Mouse (Mus musculus): ENCODE results near the gene Fam89a. TPM values are rescaled to one million over a fixed set of nuclear protein-coding genes. Genes with fewer than 3 reads are reported as not detected.

The Fam89a gene
- polyA plus RNA-seq, 1 experiment from 2014 or later = 4.8 TPM

DNA sequence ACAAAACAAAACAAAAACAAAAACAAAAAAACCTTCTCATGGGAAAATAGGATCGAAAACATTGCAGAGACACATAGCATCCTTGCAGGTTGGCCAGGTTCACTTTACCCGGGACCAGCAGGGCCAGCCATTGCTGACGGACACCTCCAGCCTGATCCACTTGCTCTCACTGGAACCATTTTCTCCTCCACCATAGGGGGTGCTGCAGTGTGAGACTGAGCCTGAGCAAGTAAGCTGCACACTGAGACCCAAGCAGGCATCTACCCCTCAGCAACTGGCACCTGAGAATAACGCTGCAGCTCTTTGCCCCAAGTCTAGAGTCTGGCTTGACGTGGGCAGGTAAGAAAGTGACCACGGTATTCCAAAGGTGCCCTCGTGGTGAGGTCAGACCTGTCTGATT is 31.5 kb downstream of the Fam89a start:
- Histone ChIP-seq H3K9me3 (replicated peaks; ENCODE audit: low read length) (no peaks in the 10 kb centered on the region), H3K9ac (ENCODE audit: low read depth, low read length) (no peak overlapping the region), H3K4me3 (replicated peaks; ENCODE audit: low read depth, low read length) (no peak overlapping the region), H3K27me3 (ENCODE audit: insufficient read depth, low read length) (no peaks in the 10 kb centered on the region), H3K4me2 (ENCODE audit: low read length) (no peak overlapping the region), H3K27ac (no peak overlapping the region), H3K4me1 (replicated peaks; ENCODE audit: insufficient read depth, low read length) (peaks cover 19% of the 10 kb centered on the region), H3K36me3 (ENCODE audit: insufficient read depth, low read length) (no peaks in the 10 kb centered on the region)
- WGBS = 83% methylated on average over 7 of the region's 7 CpGs
- peak; percentile 28; the same call in 1 of the 2 replicates for TF ChIP-seq CTCF (IDR thresholded peaks at IDR 0.05; ENCODE audit: low read depth)
- no peak for DNase-seq (ENCODE audit: low spot score)
- ATAC-seq (replicated peaks; ENCODE audit: low FRiP score, low read depth) = no peak

DNA sequence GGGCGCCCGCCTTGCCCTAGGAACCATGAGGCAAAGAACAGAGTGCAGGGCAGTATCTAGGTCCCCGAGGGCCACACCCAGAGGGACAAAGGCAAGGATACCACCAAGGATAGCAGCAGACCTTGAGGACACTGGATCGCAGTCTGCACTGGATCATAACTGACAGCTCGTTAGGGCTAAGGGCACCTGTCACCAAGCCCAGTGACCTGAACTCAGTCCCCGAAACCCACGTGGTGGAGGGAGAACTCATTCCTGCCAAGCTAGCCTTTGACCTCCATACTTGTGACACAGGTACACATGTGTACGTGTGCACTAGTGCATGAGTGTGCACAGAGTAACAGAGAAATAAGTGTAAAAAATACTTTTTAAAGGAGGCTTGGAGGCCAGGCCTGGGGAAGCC is 35.9 kb downstream of the Fam89a start:
- ATAC-seq (replicated peaks; ENCODE audit: low FRiP score, low read depth) (no peak), DNase-seq (ENCODE audit: low spot score) (no peak)
- Histone ChIP-seq H3K9me3 (replicated peaks; ENCODE audit: low read length) (no peaks in the 10 kb centered on the region), H3K9ac (ENCODE audit: low read depth, low read length) (no peak overlapping the region), H3K27ac (no peak overlapping the region), H3K27me3 (ENCODE audit: insufficient read depth, low read length) (no peaks in the 10 kb centered on the region), H3K4me3 (replicated peaks; ENCODE audit: low read depth, low read length) (no peak overlapping the region), H3K36me3 (ENCODE audit: insufficient read depth, low read length) (peaks cover 18% of the 10 kb centered on the region), H3K4me1 (replicated peaks; ENCODE audit: insufficient read depth, low read length) (peaks cover 5% of the 10 kb centered on the region), H3K4me2 (ENCODE audit: low read length) (no peak overlapping the region)
- WGBS = 77% methylated on average over 8 of the region's 8 CpGs
- no peak for TF ChIP-seq CTCF (IDR thresholded peaks at IDR 0.05; ENCODE audit: low read depth)

DNA sequence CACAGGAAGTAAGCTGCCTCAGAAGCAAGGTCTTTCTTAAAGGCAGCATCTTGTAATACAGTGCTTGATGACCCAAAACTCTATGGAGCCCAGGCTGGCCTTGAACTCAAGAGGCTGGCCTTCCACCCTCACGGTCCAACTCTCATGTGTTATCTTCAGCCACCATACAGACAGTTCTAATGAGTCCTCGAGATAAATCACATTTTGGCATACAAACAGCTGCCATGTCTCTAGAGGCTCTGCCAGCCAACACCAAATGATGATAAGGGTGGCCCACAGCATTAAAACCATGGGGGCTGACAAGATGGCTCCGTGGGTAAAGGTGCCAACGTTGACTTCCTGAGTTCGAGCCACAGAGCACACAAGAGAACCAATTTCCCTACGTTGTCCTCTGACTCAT is 38.4 kb downstream of the Fam89a start:
- H3K36me3 ChIP-seq (ENCODE audit: insufficient read depth, low read length) = peaks cover 30% of the 10 kb centered on the region
- no peak for DNase-seq (ENCODE audit: low spot score)
- WGBS = 90% methylated on average over 6 of the region's 6 CpGs
- no peaks in the 10 kb centered on the region for H3K27me3 ChIP-seq (ENCODE audit: insufficient read depth, low read length)
- no peaks in the 10 kb centered on the region for H3K4me1 ChIP-seq (replicated peaks; ENCODE audit: insufficient read depth, low read length)
- no peak overlapping the region for H3K9ac ChIP-seq (ENCODE audit: low read depth, low read length)
- no peak overlapping the region for H3K4me3 ChIP-seq (replicated peaks; ENCODE audit: low read depth, low read length)
- H3K4me2 ChIP-seq (ENCODE audit: low read length) = no peak overlapping the region
- H3K27ac ChIP-seq = no peak overlapping the region
- no peak for TF ChIP-seq CTCF (IDR thresholded peaks at IDR 0.05; ENCODE audit: low read depth)
- no peaks in the 10 kb centered on the region for H3K9me3 ChIP-seq (replicated peaks; ENCODE audit: low read length)
- no peak for ATAC-seq (replicated peaks; ENCODE audit: low FRiP score, low read depth)

DNA sequence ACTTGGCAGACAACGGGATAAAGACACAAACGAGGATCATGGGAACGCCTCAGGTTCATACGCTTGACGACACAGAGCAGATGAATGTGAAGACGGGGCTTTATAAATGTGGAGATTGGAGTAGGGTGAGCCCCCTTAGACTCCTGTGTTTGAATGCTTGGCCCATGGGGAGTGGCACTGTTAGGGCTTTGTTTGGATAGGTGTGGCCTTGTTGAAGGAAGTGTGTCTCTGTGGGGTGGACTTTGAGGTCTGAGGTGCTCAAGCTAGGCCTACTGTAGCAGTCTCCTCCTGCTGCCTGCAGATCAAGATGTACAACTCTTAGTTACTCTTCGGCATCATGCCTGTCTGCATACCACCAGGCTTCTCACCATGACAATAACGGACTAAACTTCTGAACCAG is 45.8 kb downstream of the Fam89a start:
- H3K27me3 ChIP-seq (ENCODE audit: insufficient read depth, low read length) = no peaks in the 10 kb centered on the region
- WGBS = 95% methylated on average over 8 of the region's 8 CpGs
- H3K36me3 ChIP-seq (ENCODE audit: insufficient read depth, low read length) = peaks cover 32% of the 10 kb centered on the region; the same call in 1 of the 2 replicates
- no peak overlapping the region for H3K4me2 ChIP-seq (ENCODE audit: low read length)
- no peak overlapping the region for H3K9ac ChIP-seq (ENCODE audit: low read depth, low read length)
- no peak for DNase-seq (ENCODE audit: low spot score)
- no peak overlapping the region for H3K27ac ChIP-seq
- H3K4me3 ChIP-seq (replicated peaks; ENCODE audit: low read depth, low read length) = no peak overlapping the region
- H3K4me1 ChIP-seq (replicated peaks; ENCODE audit: insufficient read depth, low read length) = no peaks in the 10 kb centered on the region
- no peak for ATAC-seq (replicated peaks; ENCODE audit: low FRiP score, low read depth)
- no peaks in the 10 kb centered on the region for H3K9me3 ChIP-seq (replicated peaks; ENCODE audit: low read length)
- TF ChIP-seq CTCF (IDR thresholded peaks at IDR 0.05; ENCODE audit: low read depth) = no peak

- Histone ChIP-seq H3K27ac (no peak overlapping the region), H3K36me3 (ENCODE audit: insufficient read depth, low read length) (peaks cover 27% of the 10 kb centered on the region; the same call in 1 of the 2 replicates)
- WGBS = 82% methylated on average over 4 of the region's 4 CpGs
Measured at GRCm38 (mm10) chr8:124704376-124704775, 47.3 kb downstream of the Fam89a start.

GRCm38 (mm10) chr8:124703526-124703925 is 48.1 kb downstream of the Fam89a start:
- Histone ChIP-seq H3K4me3 (replicated peaks; ENCODE audit: low read depth, low read length) (no peak overlapping the region), H3K36me3 (ENCODE audit: insufficient read depth, low read length) (peaks cover 24% of the 10 kb centered on the region; the same call in 1 of the 2 replicates), H3K4me2 (ENCODE audit: low read length) (no peak overlapping the region), H3K4me1 (replicated peaks; ENCODE audit: insufficient read depth, low read length) (no peaks in the 10 kb centered on the region), H3K27me3 (ENCODE audit: insufficient read depth, low read length) (no peaks in the 10 kb centered on the region), H3K9me3 (replicated peaks; ENCODE audit: low read length) (no peaks in the 10 kb centered on the region), H3K27ac (no peak overlapping the region), H3K9ac (ENCODE audit: low read depth, low read length) (no peak overlapping the region)
- no peak for ATAC-seq (replicated peaks; ENCODE audit: low FRiP score, low read depth)
- TF ChIP-seq CTCF (IDR thresholded peaks at IDR 0.05; ENCODE audit: low read depth) = no peak
- no peak for DNase-seq (ENCODE audit: low spot score)
- WGBS = 61% methylated on average over 4 of the region's 4 CpGs

More at GRCm38 (mm10) chr8:124704376-124704775, 47.3 kb downstream of the Fam89a start:
- no peaks in the 10 kb centered on the region for H3K9me3 ChIP-seq (replicated peaks; ENCODE audit: low read length)
- ATAC-seq (replicated peaks; ENCODE audit: low FRiP score, low read depth) = no peak
- no peak overlapping the region for H3K4me3 ChIP-seq (replicated peaks; ENCODE audit: low read depth, low read length)
- DNase-seq (ENCODE audit: low spot score) = no peak
- no peak for TF ChIP-seq CTCF (IDR thresholded peaks at IDR 0.05; ENCODE audit: low read depth)
- H3K4me2 ChIP-seq (ENCODE audit: low read length) = no peak overlapping the region
- no peaks in the 10 kb centered on the region for H3K27me3 ChIP-seq (ENCODE audit: insufficient read depth, low read length)
- no peaks in the 10 kb centered on the region for H3K4me1 ChIP-seq (replicated peaks; ENCODE audit: insufficient read depth, low read length)
- H3K9ac ChIP-seq (ENCODE audit: low read depth, low read length) = no peak overlapping the region

- ATAC-seq (replicated peaks; ENCODE audit: low FRiP score, low read depth) = no peak
- DNase-seq (ENCODE audit: low spot score) = no peak
- H3K4me2 ChIP-seq (ENCODE audit: low read length) = no peak overlapping the region
- no peak overlapping the region for H3K27ac ChIP-seq
- WGBS = 87% methylated on average over 3 of the region's 3 CpGs
- no peak for TF ChIP-seq CTCF (IDR thresholded peaks at IDR 0.05; ENCODE audit: low read depth)
- H3K36me3 ChIP-seq (ENCODE audit: insufficient read depth, low read length) = peaks cover 26% of the 10 kb centered on the region
- H3K27me3 ChIP-seq (ENCODE audit: insufficient read depth, low read length) = no peaks in the 10 kb centered on the region
- no peaks in the 10 kb centered on the region for H3K4me1 ChIP-seq (replicated peaks; ENCODE audit: insufficient read depth, low read length)
- no peak overlapping the region for H3K4me3 ChIP-seq (replicated peaks; ENCODE audit: low read depth, low read length)
- no peak overlapping the region for H3K9ac ChIP-seq (ENCODE audit: low read depth, low read length)
- no peaks in the 10 kb centered on the region for H3K9me3 ChIP-seq (replicated peaks; ENCODE audit: low read length)
Measured at GRCm38 (mm10) chr8:124702183-124702582, 49.4 kb downstream of the Fam89a start.
